Mouse (Mus musculus): Measurements from ENCODE around the gene Dok3.

DNA sequence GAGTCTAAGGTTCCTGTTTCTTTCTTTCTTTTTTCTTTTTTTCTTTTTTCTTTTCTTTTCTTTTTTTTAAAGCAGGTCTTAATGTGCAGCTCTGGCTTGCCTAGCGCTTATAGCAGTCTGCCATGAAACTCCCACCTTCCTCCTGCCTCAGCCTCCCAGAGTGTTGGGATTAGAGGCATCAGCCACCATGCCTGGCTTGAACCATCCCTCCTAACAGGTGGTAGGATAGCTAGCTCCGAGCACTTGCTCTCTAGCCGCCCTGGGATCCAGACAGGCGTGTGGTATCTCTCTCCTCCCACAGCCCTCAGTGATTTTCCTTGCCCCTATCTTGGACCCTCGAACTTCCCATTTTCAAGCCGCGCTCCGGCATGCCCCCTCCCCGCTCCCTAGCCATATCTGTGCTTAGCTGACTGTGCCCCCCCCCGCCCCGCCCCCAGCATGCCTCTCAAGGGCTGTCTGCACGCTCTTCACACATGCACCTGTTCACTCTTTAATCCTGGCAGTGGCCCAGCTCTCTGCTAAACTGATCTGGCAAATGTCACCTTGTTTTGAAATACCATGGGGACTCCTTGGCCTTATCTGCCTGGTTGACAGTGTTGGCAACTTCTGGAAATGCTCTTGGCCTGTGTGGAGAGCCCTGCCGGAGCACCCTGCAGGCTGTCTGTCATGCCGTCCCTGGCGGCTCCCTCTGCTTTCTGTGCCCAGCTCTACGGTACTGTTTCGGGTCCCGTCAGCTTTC, 34.0 kb downstream of the Dok3 start:
- TF ChIP-seq POLR2A (IDR thresholded peaks at IDR 0.05; ENCODE audit: insufficient read depth, low read depth, low read length): no peak
- no peak for TF ChIP-seq CTCF (IDR thresholded peaks at IDR 0.05; ENCODE audit: insufficient read depth, low read depth, low read length)
